Mouse (Mus musculus): ENCODE measurements around the gene Zfp386. TPM values are rescaled to one million over a fixed set of nuclear protein-coding genes. Genes with fewer than 3 reads are reported as not detected.

The Zfp386 gene
- polyA plus RNA-seq, 1 experiment from 2014 or later = 51.2 TPM

- no peak overlapping the region for H3K9ac ChIP-seq (replicated peaks; ENCODE audit: low read depth, low read length)
- H3K27me3 ChIP-seq (ENCODE audit: control insufficient read depth, insufficient read depth, low read length) = no peaks in the 10 kb centered on the region
- H3K36me3 ChIP-seq (ENCODE audit: control insufficient read depth, insufficient read depth, low read length) = no peaks in the 10 kb centered on the region
- ATAC-seq (ENCODE audit: insufficient number of reproducible peaks, insufficient read depth, low FRiP score, low read depth) = no peak
- no peaks in the 10 kb centered on the region for H3K9me3 ChIP-seq (ENCODE audit: control insufficient read depth, low read depth, low read length)
- H3K27ac ChIP-seq (ENCODE audit: low read length) = no peak overlapping the region
- WGBS = 85% methylated on average over 8 of the region's 8 CpGs
- H3K4me2 ChIP-seq (replicated peaks; ENCODE audit: low read depth, low read length) = no peak overlapping the region
- no peaks in the 10 kb centered on the region for H3K4me1 ChIP-seq (ENCODE audit: control insufficient read depth, insufficient read depth, low read length)
- H3K4me3 ChIP-seq (ENCODE audit: low read depth, low read length) = no peak overlapping the region
Measured at GRCm38 (mm10) chr12:116097166-116097565, 49.6 kb downstream of the Zfp386 start.

- H3K9ac ChIP-seq (replicated peaks; ENCODE audit: low read depth, low read length) = no peak overlapping the region
- no peak for ATAC-seq (ENCODE audit: insufficient number of reproducible peaks, insufficient read depth, low FRiP score, low read depth)
- H3K4me3 ChIP-seq (ENCODE audit: low read depth, low read length) = no peak overlapping the region
- no peaks in the 10 kb centered on the region for H3K27me3 ChIP-seq (ENCODE audit: control insufficient read depth, insufficient read depth, low read length)
- WGBS = 81% methylated on average over 2 of the region's 2 CpGs
- H3K36me3 ChIP-seq (ENCODE audit: control insufficient read depth, insufficient read depth, low read length) = no peaks in the 10 kb centered on the region
- H3K9me3 ChIP-seq (ENCODE audit: control insufficient read depth, low read depth, low read length) = no peaks in the 10 kb centered on the region
- no peak overlapping the region for H3K27ac ChIP-seq (ENCODE audit: low read length)
- no peak overlapping the region for H3K4me2 ChIP-seq (replicated peaks; ENCODE audit: low read depth, low read length)
- no peaks in the 10 kb centered on the region for H3K4me1 ChIP-seq (ENCODE audit: control insufficient read depth, insufficient read depth, low read length)
Measured at GRCm38 (mm10) chr12:116101945-116102344, 54.4 kb downstream of the Zfp386 start.

DNA sequence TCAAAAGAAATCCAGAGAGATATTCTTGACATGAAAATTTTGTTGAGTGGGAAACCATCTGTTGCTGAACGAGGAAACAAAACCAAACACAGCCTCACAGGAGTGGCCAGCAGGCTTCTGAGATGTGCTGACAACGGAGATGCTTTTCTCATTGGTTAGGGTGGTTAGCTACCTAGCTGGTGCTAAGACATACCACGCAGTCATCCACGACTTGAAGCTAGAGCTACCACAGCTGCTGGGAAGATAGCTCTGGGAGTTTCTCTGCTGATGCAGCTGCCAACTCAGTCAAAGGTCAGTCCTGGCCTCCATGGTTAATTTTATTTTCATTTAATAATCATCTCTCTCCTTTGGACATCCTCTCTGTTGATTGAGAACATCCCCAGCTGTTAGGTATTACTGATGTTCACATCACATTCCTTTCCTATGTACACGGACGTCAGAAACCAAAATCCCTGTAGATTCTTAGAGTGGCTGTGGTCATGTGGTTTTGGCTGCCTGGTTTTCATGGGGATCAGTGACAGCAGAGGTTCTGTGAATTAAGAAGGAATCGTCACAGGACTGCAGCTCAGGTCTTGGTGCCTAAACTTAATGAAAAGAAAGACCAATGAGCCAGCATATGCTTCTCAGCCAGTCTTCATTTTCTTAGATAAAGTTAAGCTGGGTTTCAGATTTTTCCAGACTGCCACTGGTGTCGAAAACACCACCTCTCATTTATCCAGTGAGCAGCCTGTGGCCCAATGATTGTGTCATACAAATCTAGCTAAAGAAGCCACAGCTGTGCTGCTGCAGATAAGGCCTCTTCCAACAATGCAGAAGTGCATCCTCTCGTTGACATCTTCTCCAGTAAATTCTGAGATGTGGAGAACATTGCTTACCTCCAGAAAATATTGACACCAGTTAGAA is 62.2 kb downstream of the Zfp386 start:
- Histone ChIP-seq H3K4me3 (ENCODE audit: low read depth, low read length) (no peak overlapping the region), H3K27ac (ENCODE audit: low read length) (no peak overlapping the region), H3K36me3 (ENCODE audit: control insufficient read depth, insufficient read depth, low read length) (no peaks in the 10 kb centered on the region), H3K9ac (replicated peaks; ENCODE audit: low read depth, low read length) (no peak overlapping the region), H3K9me3 (ENCODE audit: control insufficient read depth, low read depth, low read length) (peaks cover 7% of the 10 kb centered on the region; the same call in 1 of the 2 replicates), H3K27me3 (ENCODE audit: control insufficient read depth, insufficient read depth, low read length) (no peaks in the 10 kb centered on the region), H3K4me2 (replicated peaks; ENCODE audit: low read depth, low read length) (no peak overlapping the region), H3K4me1 (ENCODE audit: control insufficient read depth, insufficient read depth, low read length) (no peaks in the 10 kb centered on the region)
- no peak for ATAC-seq (ENCODE audit: insufficient number of reproducible peaks, insufficient read depth, low FRiP score, low read depth)
- 63% methylated on average over 9 of the region's 9 CpGs for WGBS

DNA sequence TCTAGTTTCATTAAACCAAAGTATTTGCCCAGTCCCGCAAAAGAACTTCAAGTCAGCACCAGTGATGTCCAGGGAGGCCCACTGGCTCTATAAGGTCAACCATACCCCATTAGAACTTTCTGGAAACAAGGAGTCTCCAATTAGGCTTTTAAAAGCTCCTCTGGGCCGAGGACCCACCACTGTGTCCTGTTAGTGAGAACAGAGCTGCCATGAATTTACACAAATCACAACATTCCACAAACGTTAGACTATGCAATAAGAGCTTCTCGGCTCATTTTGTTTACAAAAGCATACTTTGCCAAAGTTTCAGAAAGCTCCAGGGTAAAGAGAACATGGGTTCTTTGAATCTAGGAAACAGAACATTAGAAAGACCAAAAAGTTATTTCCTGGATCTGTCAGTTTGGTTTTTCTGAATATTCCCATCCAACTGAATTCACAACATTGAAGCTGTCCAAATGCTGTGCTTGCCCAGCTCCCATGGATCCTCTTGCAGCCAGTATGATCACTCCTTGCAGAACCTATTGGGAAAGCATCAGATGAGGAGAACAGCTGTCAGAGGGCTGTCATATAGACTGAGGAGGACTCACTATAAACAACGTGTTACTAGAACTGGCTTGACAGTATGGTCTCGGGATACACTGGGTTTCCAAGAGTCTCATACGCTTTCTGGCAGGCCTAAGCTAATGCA is 63.6 kb downstream of the Zfp386 start:
- Histone ChIP-seq H3K36me3 (ENCODE audit: control insufficient read depth, insufficient read depth, low read length) (no peaks in the 10 kb centered on the region), H3K27ac (ENCODE audit: low read length) (no peak overlapping the region)
- WGBS = 54% methylated on average over 7 of the region's 7 CpGs

More for the DNA sequence above, 63.6 kb downstream of the Zfp386 start:
- Histone ChIP-seq H3K4me3 (ENCODE audit: low read depth, low read length) (no peak overlapping the region), H3K27me3 (ENCODE audit: control insufficient read depth, insufficient read depth, low read length) (no peaks in the 10 kb centered on the region), H3K9me3 (ENCODE audit: control insufficient read depth, low read depth, low read length) (peaks cover 7% of the 10 kb centered on the region; the same call in 1 of the 2 replicates), H3K9ac (replicated peaks; ENCODE audit: low read depth, low read length) (no peak overlapping the region), H3K4me2 (replicated peaks; ENCODE audit: low read depth, low read length) (no peak overlapping the region), H3K4me1 (ENCODE audit: control insufficient read depth, insufficient read depth, low read length) (no peaks in the 10 kb centered on the region)
- no peak for ATAC-seq (ENCODE audit: insufficient number of reproducible peaks, insufficient read depth, low FRiP score, low read depth)

Other genes with a start within 250 kb of the Zfp386 start
- gene Vipr2, start 30.0 kb downstream of the Zfp386 start, polyA plus RNA-seq (2014; fragmentation: Nextera tagmentation; extraction: Ambion mirVana) = 14.6 and 17.1 TPM in 2 replicates
- gene Wdr60, start 215.3 kb downstream of the Zfp386 start, polyA plus RNA-seq (2014; fragmentation: Nextera tagmentation; extraction: Ambion mirVana) = 21.7 and 23.9 TPM in 2 replicates
- not detected in 2 replicates for gene Gm11027, start 227.7 kb downstream of the Zfp386 start, polyA plus RNA-seq (2014; fragmentation: Nextera tagmentation; extraction: Ambion mirVana)
- gene Esyt2, start 233.5 kb downstream of the Zfp386 start, polyA plus RNA-seq (2014; fragmentation: Nextera tagmentation; extraction: Ambion mirVana) = 44.6 and 47.7 TPM in 2 replicates

Data from stomach, embryonic 14.5 days (tissue).